Comparison of ENCODE assay signal across 8 mouse cellular contexts in the genomic region with DNA sequence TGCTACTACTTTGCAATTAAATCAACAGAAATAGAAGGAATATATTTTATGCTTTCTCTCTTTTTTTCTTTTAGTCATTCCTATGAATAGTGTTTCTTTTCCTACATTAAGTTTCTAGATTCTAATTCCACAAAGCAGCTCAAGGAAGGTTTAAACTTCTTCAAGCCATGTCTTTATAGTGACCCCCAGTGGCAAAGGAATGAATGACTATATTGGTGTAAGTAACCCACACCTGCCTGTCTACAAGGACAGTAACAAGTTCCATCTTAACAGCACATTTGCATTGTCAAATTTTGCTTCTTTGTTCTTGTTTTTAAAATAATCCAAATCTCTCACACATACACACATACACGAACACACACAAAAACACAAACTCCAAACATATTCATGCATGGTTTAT.
DNase-seq lines count a peak whose midpoint lies in the region; ATAC-seq and TF ChIP-seq lines count a peak whose summit lies in the region.

No protein-coding gene starts in this region.

- CTCF ChIA-PET in Patski (lab: Charles Lee) = interaction anchor here (0.8 to 2.0 kb wide), 9 partner anchors 9 to 361 kb away, joined by 3 to 6 read pairs (median 4); no protein-coding TSS in a partner anchor

- in situ Hi-C loops in Patski (cut with MboI; ENCODE audit: low pct_unique_long_range_greater_than_20kb) = no loop called here

- TF ChIP-seq CTCF in Patski (IDR thresholded peaks at IDR 0.05) = peak; percentile 58

- no peaks in the 10 kb centered on the region for H3K27me3 ChIP-seq in Patski

- ATAC-seq in Patski = no peak

- DNase-seq in layer of hippocampus, adult 11-12 months (ENCODE audit: low spot score) = peak; percentile 40
- no peak for DNase-seq in layer of hippocampus, adult 8-10 months (ENCODE audit: low spot score in 2 of 2)
- no peak for DNase-seq in Patski (ENCODE audit: low read depth, low spot score)
- DNase-seq in fibroblast of lung, adult 2 months (ENCODE audit: low read depth) = peak; percentile 60
- DNase-seq in lung, postnatal 36 days = peak; percentile 59
- DNase-seq in testis, postnatal 10 days (ENCODE audit: low spot score) = no peak
- DNase-seq in right cerebral cortex, postnatal 10 days (ENCODE audit: low spot score in 2 of 2) = no peak
- no peak for DNase-seq in right cerebral cortex, adult 2 months (ENCODE audit: low spot score in 2 of 2)

- POLR2A ChIA-PET in Patski (lab: Charles Lee) = interaction anchor here (0.6 kb wide), 1 partner anchor 1092 kb away, joined by 5 read pairs; no protein-coding TSS in a partner anchor

Comparison
In these comparisons a context has a peak if more than half of its experiments do, and no peak if none do; other contexts are left out.
1. DNase-seq: peak in layer of hippocampus, adult 11-12 months (single experiment), fibroblast of lung, adult 2 months (single experiment) and lung, postnatal 36 days (single experiment); none in layer of hippocampus, adult 8-10 months (0 of 2), Patski (single experiment), testis, postnatal 10 days (single experiment), right cerebral cortex, postnatal 10 days (0 of 2) and right cerebral cortex, adult 2 months (0 of 2).